Mouse (Mus musculus) thymus, adult 2 months (tissue): Measurements from ENCODE around the gene Fyttd1.

Experiments
- CTCF ChIP-seq: fragments of 200-500 bp; IDR thresholded peaks from 2 replicates; pipeline ENCODE4 v1.5.1; 2012; ENCODE audit warnings: mild to moderate bottlenecking, control low read depth, low read length, moderate library complexity, borderline replicate concordance; ENCODE audit not compliant: control insufficient read depth, poor library complexity, insufficient read depth; ENCODE audit errors: extremely low read depth
- POLR2A ChIP-seq: fragments of 200-500 bp; IDR thresholded peaks from 2 replicates; pipeline ENCODE4 v1.6.1; 2012; ENCODE audit warnings: mild to moderate bottlenecking, low read length, control low read depth, moderate library complexity; ENCODE audit not compliant: control insufficient read depth, poor library complexity, insufficient read depth; ENCODE audit errors: extremely low read depth

GRCm38 (mm10) chr16:32953806-32954205, 76.5 kb downstream of the Fyttd1 start:
- no peak for TF ChIP-seq CTCF
- no peak for TF ChIP-seq POLR2A
